Mouse (Mus musculus): ENCODE measurements around the gene Zranb3. TPM values are rescaled to one million over a fixed set of nuclear protein-coding genes. Genes with fewer than 3 reads are reported as not detected.
"Not testable (repeated sequence)": the region's sequence is repeated elsewhere in the genome, so short reads cannot be mapped to it uniquely, and the experiment has no call there.

Gene Zranb3
- total RNA-seq, 4 experiments from 2014 or later: 3.5 to 5.7 (median 5.3) TPM

GRCm38 (mm10) chr1:128060655-128061344 is 42.0 kb downstream of the Zranb3 start:
- no peak for DNase-seq (ENCODE audit: low spot score)

- DNase-seq (ENCODE audit: low spot score): no peak
Measured at GRCm38 (mm10) chr1:128058625-128059024, 44.2 kb downstream of the Zranb3 start.

GRCm38 (mm10) chr1:128057269-128057668 is 45.6 kb downstream of the Zranb3 start:
- DNase-seq (ENCODE audit: low spot score): no peak

GRCm38 (mm10) chr1:128046920-128047319 is 55.9 kb downstream of the Zranb3 start:
- DNase-seq (ENCODE audit: low spot score): no peak

- DNase-seq (ENCODE audit: low spot score): no peak
Measured at GRCm38 (mm10) chr1:128046455-128046854, 56.4 kb downstream of the Zranb3 start.

- DNase-seq (ENCODE audit: low spot score): no peak
Measured at GRCm38 (mm10) chr1:128044181-128044580, 58.7 kb downstream of the Zranb3 start.

GRCm38 (mm10) chr1:128036296-128036695 is 66.6 kb downstream of the Zranb3 start:
- DNase-seq (ENCODE audit: low spot score): no peak

- DNase-seq (ENCODE audit: low spot score): no peak
Measured at GRCm38 (mm10) chr1:128032123-128032522, 70.7 kb downstream of the Zranb3 start.

- DNase-seq (ENCODE audit: low spot score): no peak
Measured at GRCm38 (mm10) chr1:128031524-128031923, 71.3 kb downstream of the Zranb3 start.

GRCm38 (mm10) chr1:128024363-128025114 is 78.3 kb downstream of the Zranb3 start:
- no peak for DNase-seq (ENCODE audit: low spot score)

- DNase-seq (ENCODE audit: low spot score): no peak
Measured at GRCm38 (mm10) chr1:128020001-128020770, 82.7 kb downstream of the Zranb3 start.

- no peak for DNase-seq (ENCODE audit: low spot score)
Measured at GRCm38 (mm10) chr1:128016035-128016492, 86.8 kb downstream of the Zranb3 start.

- DNase-seq (ENCODE audit: low spot score): peak; percentile 17
Measured at GRCm38 (mm10) chr1:128013698-128014386, 89.0 kb downstream of the Zranb3 start.

GRCm38 (mm10) chr1:128009751-128010150 is 93.1 kb downstream of the Zranb3 start:
- no peak for DNase-seq (ENCODE audit: low spot score)

- not testable (repeated sequence) for DNase-seq (ENCODE audit: low spot score)
Measured at GRCm38 (mm10) chr1:128006042-128006600, 96.7 kb downstream of the Zranb3 start.

- no peak for DNase-seq (ENCODE audit: low spot score)
Measured at GRCm38 (mm10) chr1:128004371-128004720, 98.5 kb downstream of the Zranb3 start.

- DNase-seq (ENCODE audit: low spot score): no peak
Measured at GRCm38 (mm10) chr1:128003712-128004370, 99.0 kb downstream of the Zranb3 start.

GRCm38 (mm10) chr1:128002159-128002558 is 100.7 kb downstream of the Zranb3 start:
- DNase-seq (ENCODE audit: low spot score): no peak

- not testable (repeated sequence) for DNase-seq (ENCODE audit: low spot score)
Measured at GRCm38 (mm10) chr1:128000931-128001330, 101.9 kb downstream of the Zranb3 start.

- no peak for DNase-seq (ENCODE audit: low spot score)
Measured at GRCm38 (mm10) chr1:127993892-127994291, 109.0 kb downstream of the Zranb3 start.

Data from heart, adult 8-10 months (tissue).